Mouse (Mus musculus) R1 (cell line): Measurements from ENCODE around the gene Fam189b.
A peak's percentile ranks its signal among the peaks of the same experiment; 100 is the strongest.

Source experiments
- DNase-seq: peaks from one replicate; pipeline ENCODE4 v3.0.0-alpha.2; 2018; ENCODE audit warnings: low read depth, low spot score

Gene Fam189b

GRCm38 (mm10) chr3:89227307-89228179 is 44.6 kb downstream of the Fam189b start:
- peak; percentile 99 for DNase-seq

DNA sequence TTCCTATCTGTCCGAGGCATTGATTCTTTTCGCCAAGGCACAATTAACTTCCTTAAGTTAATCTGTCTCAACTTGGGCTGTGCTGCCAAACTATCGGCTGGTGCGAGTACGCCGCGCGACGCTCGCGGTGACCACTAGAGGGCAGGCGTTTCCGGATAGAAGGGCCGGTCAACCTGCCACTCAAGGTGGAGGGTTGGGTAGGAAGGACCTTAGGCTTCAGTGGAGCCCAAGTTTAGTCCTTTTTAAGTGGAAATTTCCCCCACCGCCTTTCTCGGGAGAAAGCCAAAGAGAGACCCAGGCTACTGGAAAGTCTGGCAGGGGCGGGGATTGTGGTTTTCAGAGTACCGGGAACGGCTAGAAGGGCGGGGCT is 45.2 kb downstream of the Fam189b start:
- peak; percentile 91 for DNase-seq

DNA sequence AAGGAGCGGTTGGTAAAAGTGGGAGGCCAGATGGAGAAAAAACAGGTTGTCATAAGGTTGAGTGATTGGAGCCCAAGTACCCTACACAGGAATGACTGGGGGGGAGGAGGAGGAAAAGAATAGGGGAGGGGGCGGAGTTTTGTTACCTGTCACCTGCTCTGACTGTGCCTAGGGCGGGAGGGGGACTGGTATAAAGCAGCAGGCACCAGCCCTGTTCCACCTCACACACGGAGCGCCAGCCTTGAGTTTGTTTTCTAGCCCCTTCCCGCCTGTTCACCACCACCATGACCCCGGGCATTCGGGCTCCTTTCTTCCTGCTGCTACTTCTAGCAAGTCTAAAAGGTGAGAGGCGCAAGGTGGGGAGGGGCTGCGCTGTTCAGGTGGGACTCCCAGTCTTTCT is 45.9 kb downstream of the Fam189b start, which contains the start of gene Muc1:
Gene Muc1, plus strand, starts transcription at position 222 of the 400 bp plus-strand sequence.
- no peak for DNase-seq

DNA sequence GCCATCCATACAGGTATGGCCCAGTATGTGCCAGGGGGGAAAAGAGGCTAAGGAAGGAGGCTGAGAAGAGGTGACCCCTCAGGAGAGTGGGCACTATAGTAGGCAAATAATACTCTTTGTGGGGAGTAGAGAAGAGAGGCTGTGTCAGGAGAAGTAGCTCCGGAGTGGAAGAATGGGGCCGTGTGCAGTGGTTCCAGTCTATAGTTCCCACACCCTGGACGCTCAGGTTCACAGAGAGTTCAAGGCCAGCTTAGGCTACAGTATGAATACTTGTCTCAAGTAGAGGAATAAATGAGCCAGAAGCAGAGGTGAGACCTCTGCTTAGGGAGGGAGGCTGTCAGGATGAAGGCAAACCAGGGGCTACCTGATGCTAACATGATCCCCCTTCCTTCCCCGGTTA is 46.3 kb downstream of the Fam189b start:
- peak; percentile 88 for DNase-seq

DNA sequence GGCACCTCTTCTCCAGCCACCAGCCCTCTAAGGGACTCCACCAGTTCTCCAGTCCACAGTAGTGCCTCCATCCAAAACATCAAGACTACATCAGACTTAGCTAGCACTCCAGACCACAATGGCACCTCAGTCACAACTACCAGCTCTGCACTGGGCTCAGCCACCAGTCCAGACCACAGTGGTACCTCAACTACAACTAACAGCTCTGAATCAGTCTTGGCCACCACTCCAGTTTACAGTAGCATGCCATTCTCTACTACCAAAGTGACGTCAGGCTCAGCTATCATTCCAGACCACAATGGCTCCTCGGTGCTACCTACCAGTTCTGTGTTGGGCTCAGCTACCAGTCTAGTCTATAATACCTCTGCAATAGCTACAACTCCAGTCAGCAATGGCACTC is 47.6 kb downstream of the Fam189b start:
- no peak for DNase-seq

DNA sequence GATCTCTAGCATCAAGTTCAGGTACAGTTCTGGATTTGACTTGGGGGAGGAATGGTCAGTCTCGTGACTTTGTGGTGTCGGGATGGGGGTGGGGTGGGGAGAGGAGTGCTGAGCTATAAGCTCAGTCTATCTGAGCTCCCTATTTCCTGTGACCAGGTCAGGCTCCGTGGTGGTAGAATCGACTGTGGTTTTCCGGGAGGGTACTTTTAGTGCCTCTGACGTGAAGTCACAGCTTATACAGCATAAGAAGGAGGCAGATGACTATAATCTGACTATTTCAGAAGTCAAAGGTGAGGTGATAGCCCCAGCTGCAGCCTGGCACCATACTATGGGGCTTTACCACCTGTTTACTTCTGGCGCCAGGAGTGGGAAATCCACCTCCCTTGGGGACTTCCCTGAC is 48.4 kb downstream of the Fam189b start:
- no peak for DNase-seq

- no peak for DNase-seq
Observed at GRCm38 (mm10) chr3:89231772-89232275, 48.9 kb downstream of the Fam189b start.

- no peak for DNase-seq
Observed at GRCm38 (mm10) chr3:89232614-89233013, 49.7 kb downstream of the Fam189b start.

DNA sequence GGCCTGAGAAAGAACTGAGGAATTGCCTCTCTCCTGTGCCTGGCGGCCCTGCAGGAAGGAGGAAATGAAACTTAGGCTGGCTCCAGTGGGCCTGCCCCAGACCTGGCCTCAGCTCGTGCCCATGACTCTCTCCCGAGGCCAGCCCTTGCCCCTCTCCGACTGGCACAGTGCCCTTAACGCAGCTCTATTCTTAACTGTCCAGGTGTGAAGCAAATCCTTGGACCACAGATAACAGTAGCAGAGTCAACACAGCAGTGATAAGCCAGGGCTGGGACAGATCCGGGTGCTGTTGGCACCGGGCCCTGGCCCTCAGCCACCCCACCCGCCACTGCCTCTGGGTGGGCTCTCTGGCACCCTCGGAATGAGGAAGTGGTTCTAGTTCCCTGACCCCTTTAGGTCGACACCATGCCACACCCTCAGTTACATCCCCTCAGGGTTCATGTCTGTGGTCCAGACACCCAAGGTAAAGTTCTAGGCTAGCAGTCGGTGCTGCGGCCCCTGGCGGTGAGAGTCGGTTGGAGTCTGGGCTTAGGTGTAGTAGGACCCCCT is 50.7 kb downstream of the Fam189b start:
- peak; percentile 52 for DNase-seq

GRCm38 (mm10) chr3:89236516-89236915 is 53.6 kb downstream of the Fam189b start:
- no peak for DNase-seq

DNA sequence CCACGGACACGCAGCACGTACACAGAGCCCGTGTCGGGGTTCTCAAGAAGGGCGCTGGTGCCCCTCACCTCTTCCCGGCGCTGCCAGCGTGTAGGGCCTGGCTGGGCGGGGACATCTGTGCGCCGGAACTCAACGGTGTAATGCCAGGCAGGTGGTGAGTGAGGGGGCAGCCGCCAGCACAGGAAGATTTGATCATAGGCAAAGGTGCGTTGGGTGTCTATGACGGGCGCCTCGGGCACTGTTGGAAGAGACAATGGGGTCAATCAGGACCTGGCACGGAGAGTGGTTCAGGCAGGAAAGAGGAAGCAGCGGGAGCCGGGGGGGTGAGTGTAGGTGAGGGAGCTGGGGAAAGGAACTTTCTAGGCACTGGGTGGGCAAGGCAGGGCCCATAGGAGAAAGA is 54.7 kb downstream of the Fam189b start:
- no peak for DNase-seq

- DNase-seq = no peak
Observed at GRCm38 (mm10) chr3:89238494-89238893, 55.6 kb downstream of the Fam189b start.
